Mouse (Mus musculus) olfactory bulb, adult 2 months (tissue): ENCODE results near the gene Sgsh. TPM values are rescaled to one million over a fixed set of nuclear protein-coding genes. Genes with fewer than 3 reads are reported as not detected.
"Not testable (repeated sequence)": the region's sequence is repeated elsewhere in the genome, so short reads cannot be mapped to it uniquely, and the experiment has no call there.

Experiments used
- H3K27ac ChIP-seq: fragments of 200-500 bp; 2 replicates; pipeline ENCODE4 v1.5.1; 2012; ENCODE audit warnings: low read depth, low read length; ENCODE audit not compliant: insufficient read depth
- H3K4me1 ChIP-seq: fragments of 200-500 bp; 2 replicates; pipeline ENCODE4 v1.6.1; 2012; ENCODE audit warnings: low read length; ENCODE audit not compliant: control insufficient read depth, insufficient read depth
- H3K4me3 ChIP-seq: fragments of 200-500 bp; 2 replicates; pipeline ENCODE4 v1.5.1; 2012; ENCODE audit warnings: mild to moderate bottlenecking, low read depth, low read length, moderate library complexity; ENCODE audit not compliant: insufficient read depth
- CTCF ChIP-seq: fragments of 200-500 bp; IDR thresholded peaks from 2 replicates; pipeline ENCODE4 v1.5.1; 2012; ENCODE audit warnings: low read depth, mild to moderate bottlenecking, low read length, moderate library complexity; ENCODE audit not compliant: insufficient read depth
- POLR2A ChIP-seq: fragments of 200-500 bp; IDR thresholded peaks from 2 replicates; pipeline ENCODE4 v1.6.1; 2012; ENCODE audit warnings: mild to moderate bottlenecking, low read depth, low read length, moderate library complexity; ENCODE audit not compliant: insufficient read depth
- WGBS: fragments of 180-500 bp; shearing (Covaris S2); methylation state at CpG from one replicate; pipeline ENCODE4 v1.1.7; 2018; 5-methylcytosine and 5-hydroxymethylcytosine counted together
- polyA plus RNA-seq: library from polyadenylated mRNA; stranded (reverse); fragments of >200 nt; gene quantifications from 2 replicates; pipeline ENCODE4 v1.2.4, GENCODE M21; 2012; ENCODE audit warnings: low replicate concordance; ENCODE audit not compliant: missing spikeins, insufficient read depth, insufficient read length

The Sgsh gene
- polyA plus RNA-seq, 1 experiment: not detected

DNA sequence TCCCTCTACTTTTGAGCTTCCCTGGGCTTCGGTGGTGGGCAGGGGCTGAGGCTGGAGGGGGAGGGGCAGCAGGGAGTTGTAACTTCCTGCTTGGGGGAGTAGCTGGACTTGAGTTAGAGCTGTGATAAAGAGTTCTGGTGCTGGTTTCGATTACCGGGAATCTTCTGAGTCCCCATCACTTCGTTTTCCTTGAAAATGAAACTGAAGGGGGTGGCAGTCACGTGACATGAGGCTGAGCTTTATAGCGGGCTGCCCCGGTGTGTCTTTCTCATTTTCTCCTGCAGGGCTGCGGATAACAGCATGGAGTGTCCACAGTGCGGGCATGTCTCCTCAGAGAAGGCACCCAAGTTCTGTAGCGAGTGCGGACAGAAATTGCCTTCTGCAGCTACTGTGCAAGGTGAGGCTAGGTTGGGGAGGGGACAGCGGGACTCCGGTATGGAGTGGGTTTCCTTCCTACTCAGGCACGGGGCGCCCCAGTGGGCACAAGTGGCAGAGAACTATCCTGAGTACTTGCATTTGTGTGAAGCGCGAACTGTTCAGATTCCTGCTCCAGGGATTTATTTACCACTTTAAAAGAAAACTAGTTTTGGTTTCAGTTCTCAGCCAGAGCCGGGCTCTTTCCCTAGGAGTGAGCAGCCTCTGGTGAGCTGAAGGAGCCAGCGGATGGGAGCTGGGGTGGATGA, 37.6 kb upstream of the Sgsh start, which contains the start of gene Rnf213:
Gene Rnf213, plus strand, starts transcription at position 301 of the 683 bp plus-strand sequence.
- WGBS: 4% methylated on average over 19 of the region's 19 CpGs

DNA sequence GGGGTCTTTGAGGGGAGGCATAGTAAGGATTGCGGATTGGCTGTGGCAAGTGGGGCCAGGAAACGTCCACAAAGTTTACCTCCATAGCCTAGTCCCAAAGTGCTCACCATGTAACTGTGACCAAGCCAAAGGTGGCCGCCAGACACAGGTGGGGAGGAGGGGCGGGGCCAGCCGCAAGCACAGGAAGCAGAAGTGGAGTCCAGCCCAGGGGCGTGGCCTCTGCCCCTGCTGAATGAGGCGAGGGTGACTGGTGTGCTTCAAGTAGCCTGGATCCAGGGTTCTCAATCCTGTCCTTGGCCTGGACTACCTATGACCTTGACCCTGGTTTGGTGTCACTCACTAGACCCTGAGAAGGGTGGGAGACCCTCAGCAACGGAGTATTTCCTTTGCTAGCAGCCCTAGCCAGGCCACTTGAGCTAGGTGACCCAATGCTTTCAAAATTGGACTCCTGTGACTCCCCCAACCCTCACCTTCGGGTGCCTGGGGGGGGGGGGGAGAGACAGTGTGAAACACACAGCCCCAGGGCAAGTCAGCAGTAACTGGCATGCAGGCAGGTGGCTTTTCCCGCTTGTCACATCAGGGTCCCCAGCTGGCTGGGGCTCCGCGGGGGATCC, 36.8 kb upstream of the Sgsh start:
- Histone ChIP-seq H3K27ac (no peak overlapping the region), H3K4me1 (peaks cover 23% of the 10 kb centered on the region), H3K4me3 (no peak overlapping the region)
- no peak for TF ChIP-seq CTCF
- TF ChIP-seq POLR2A: no peak
- 30% methylated on average over 12 of the region's 12 CpGs for WGBS

More for the DNA sequence above, 37.6 kb upstream of the Sgsh start, which contains the start of gene Rnf213:
- TF ChIP-seq CTCF: no peak
- TF ChIP-seq POLR2A: no peak
- Histone ChIP-seq H3K4me1 (peaks cover 23% of the 10 kb centered on the region), H3K27ac (peak within 1 kb of the TSS; percentile 5; the same call in 1 of the 2 replicates), H3K4me3 (peak within 1 kb of the TSS; percentile 47)

DNA sequence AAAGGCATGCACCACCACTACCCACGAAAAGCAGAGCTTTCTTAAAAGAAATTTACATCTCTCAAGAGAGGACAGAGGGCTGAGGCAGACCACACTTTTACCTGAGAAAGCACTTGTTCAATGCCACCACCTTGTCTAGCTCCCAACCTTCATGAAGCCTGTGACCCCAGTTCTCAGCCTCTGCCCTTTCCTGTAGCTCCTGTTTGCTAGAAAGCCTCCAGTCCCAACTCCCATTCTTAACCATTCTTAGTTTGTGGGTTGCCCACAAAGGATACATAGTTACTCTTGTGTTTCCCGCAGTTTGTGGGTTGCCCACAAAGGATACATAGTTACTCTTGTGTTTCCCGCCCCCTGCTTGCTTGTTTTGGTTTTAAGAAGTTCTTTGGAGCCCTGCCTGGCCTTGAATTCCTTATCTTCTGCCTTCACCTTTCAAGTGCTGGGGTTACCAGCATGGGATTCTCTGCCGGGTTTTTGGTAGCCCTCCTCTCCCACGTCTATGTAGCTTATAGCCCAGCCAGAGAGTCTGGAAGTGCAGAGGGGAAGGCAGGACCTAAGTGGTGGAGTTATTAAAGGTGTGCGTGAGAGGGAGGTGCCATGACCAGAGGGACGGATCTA, 36.2 kb upstream of the Sgsh start:
- no peak for TF ChIP-seq CTCF
- TF ChIP-seq POLR2A: no peak
- 72% methylated on average over 7 of the region's 7 CpGs for WGBS
- Histone ChIP-seq H3K4me1 (peaks cover 23% of the 10 kb centered on the region), H3K4me3 (no peak overlapping the region), H3K27ac (no peak overlapping the region)

DNA sequence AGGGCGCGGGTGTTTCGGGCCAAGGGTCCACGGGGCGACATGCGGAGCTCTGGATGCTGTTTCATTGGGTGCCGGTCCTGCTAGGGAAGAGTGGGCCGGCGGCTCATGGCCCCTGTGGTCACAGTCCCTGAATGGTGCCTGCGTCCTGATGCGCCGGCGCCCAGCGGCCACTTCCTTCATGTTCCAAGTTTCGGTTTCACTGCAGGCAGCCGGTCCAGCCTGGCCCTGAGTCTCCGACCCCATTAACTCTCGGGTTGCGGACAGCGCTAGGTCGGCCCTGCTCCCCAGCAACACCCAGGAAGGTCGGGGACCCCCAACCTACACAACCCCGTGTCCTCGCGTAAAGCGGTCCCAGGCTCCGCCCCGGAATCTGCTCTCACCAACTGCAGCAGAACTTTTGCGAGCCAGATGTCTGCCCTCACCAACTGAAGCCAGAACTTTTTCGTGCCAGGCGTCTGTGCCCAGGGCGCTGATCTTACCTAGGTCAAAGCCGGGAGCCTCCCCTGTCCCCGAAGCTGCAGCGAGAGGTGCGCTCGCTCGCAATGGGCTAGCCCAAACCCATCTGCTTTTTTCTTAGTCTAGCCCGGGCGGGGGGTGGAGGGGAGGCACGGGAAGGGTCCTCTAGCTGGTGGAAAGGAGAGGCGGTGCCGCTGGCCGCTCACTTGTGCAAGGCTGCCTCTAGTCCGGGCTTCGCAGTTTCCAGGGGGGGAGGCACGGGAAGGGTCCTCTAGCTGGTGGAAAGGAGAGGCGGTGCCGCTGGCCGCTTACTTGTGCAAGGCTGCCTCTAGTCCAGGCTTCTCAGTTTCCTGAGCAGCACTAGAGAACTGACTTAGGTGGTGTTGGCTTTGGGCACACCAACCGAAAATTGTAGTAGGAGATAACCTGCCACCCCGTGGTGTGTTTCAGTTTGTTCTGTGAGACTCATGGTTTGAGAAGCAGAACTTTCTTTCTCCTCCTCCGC, 35.2 kb upstream of the Sgsh start:
- Histone ChIP-seq H3K27ac (peak overlapping the region; percentile 62), H3K4me3 (peak overlapping the region; percentile 76), H3K4me1 (peaks cover 23% of the 10 kb centered on the region)
- no peak for TF ChIP-seq CTCF
- no peak for TF ChIP-seq POLR2A
- WGBS: 4% methylated on average over 53 of the region's 53 CpGs

DNA sequence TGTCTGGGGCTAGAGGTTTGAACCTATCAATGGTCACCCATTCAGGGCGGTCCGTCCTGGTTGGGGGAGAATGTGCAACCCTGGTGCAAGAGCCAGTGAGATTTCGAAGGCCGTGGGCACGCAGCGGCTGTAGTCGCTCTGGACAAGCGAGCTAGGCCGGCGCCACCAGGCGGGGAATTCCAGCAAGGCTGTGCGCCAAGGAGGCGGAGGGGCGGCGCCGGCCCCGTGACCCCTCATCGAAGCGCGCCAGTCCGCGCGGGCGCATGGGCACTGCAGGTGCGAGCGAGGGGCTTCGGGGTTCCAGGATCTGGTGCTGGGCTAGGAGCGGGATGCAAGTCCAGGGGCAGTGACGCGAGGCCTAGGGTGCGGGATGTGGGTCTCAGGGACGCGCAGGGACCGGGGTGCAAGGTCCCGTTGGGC, 34.5 kb upstream of the Sgsh start:
- TF ChIP-seq CTCF: no peak
- 2% methylated on average over 35 of the region's 35 CpGs for WGBS
- Histone ChIP-seq H3K4me3 (peak overlapping the region; percentile 76), H3K4me1 (peaks cover 23% of the 10 kb centered on the region), H3K27ac (peak overlapping the region; percentile 62)

DNA sequence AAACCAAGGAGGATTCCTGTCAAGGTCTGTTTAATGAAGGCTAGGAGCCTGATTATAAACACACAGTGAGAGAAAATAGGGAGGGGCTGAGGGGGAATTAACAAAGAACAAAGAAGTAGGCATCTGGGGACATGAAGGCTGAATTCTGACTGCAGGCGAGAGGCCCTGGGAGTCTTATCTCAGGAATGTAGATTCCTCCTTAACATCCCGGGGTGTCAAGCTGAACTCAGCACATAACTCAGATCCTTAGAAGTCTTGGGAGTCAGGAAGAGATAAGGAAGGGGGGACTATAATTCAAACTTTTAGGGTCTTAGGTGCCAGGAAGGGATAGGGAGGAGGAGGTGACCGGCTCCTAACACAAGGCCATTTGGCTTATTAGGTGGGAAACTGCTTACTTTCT, 31.9 kb upstream of the Sgsh start:
- not testable (repeated sequence) for H3K4me3 ChIP-seq, H3K27ac ChIP-seq
- H3K4me1 ChIP-seq: peaks cover 20% of the 10 kb centered on the region
- 60% methylated on average over 3 of the region's 3 CpGs for WGBS

DNA sequence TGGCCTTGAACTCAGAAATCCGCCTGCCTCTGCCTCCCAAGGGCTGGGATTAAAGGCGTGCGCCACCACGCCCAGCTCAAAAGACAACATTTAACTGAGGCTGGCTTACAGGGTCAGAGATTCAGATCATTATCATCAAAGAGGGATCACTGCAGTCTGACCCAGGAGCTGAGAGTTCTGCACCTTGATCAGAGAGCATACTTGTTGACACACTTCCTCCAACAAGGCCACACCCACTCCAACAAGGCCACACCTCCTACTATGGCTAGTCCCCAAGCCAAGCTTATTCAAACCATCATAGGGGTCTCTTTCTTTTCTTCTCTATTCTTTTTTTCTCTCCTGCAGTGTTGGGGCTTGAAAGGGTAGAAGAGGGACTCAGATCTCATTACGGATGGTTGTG, 31.0 kb upstream of the Sgsh start:
- 93% methylated on average over 5 of the region's 5 CpGs for whole genome bisulfite sequencing
- H3K4me1 ChIP-seq: peaks cover 13% of the 10 kb centered on the region
- TF ChIP-seq POLR2A (no peak), CTCF (no peak)
- H3K27ac ChIP-seq: no peak overlapping the region
- H3K4me3 ChIP-seq: no peak overlapping the region

DNA sequence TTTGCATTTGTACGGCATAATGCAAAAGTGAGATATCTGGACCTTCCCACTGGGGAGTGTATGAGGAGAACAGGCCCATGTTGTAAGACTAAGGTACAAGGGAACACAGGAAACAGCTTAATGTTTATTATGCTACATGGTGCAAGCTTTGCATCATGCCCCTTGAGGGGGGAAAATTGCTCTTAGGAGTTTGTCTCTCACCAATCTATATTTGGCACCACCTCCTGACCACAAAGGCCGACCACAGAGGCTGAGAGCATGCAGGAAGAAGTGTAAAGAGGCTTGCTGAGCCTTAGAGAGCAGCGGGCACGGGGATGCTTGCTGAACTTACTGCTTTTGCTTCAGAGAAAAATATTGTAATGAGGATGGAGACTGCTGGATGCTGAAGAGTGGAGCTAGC, 29.6 kb upstream of the Sgsh start:
- 81% methylated on average over 4 of the region's 4 CpGs for WGBS
- Histone ChIP-seq H3K27ac (no peak overlapping the region), H3K4me1 (0 out of 2 replicates have a peak, but pooled peaks cover 5% of the 10 kb centered on the region), H3K4me3 (no peak overlapping the region)
- no peak for TF ChIP-seq CTCF
- TF ChIP-seq POLR2A: no peak
